Mouse (Mus musculus) forebrain, embryonic 12.5 days (tissue): ENCODE data around the gene Pifo. TPM values are rescaled to one million over a fixed set of nuclear protein-coding genes. Genes with fewer than 3 reads are reported as not detected.

ENCODE experiments used
- polyA plus RNA-seq: library from polyadenylated mRNA; unstranded; fragments of >200 nt; fragmentation: Nextera tagmentation; extraction: Ambion mirVana; gene quantifications from 2 replicates; pipeline ENCODE4 v1.2.1, GENCODE M21; 2016

Pifo gene
- polyA plus RNA-seq, 1 experiment from 2014 or later: 3.1 TPM

Other genes starting within 250 kb of the Pifo start
- 71.0 and 81.6 TPM in 2 replicates for gene Rap1a, start 213.3 kb downstream of the Pifo start, polyA plus RNA-seq
- gene Adora3, start 143.8 kb downstream of the Pifo start, polyA plus RNA-seq: 0.15 TPM in 1 of 2 replicates, not detected in the other
- not detected in 2 replicates for gene Tmigd3, start 143.7 kb downstream of the Pifo start, polyA plus RNA-seq
- 0.14 and 0.45 TPM in 2 replicates for gene I830077J02Rik, start 82.0 kb downstream of the Pifo start, polyA plus RNA-seq
- gene Wdr77, start 55.3 kb downstream of the Pifo start, polyA plus RNA-seq: 121 and 129 TPM in 2 replicates
- gene Atp5f1, start 54.5 kb downstream of the Pifo start, polyA plus RNA-seq: 455 and 468 TPM in 2 replicates
- gene Ovgp1, start 40.9 kb downstream of the Pifo start, polyA plus RNA-seq: 3.8 and 4.8 TPM in 2 replicates
- not detected in 2 replicates for gene Chil5, start 18.2 kb upstream of the Pifo start, polyA plus RNA-seq
- gene Chia1, start 98.6 kb upstream of the Pifo start, polyA plus RNA-seq: 0.36 TPM in 1 of 2 replicates, not detected in the other
- gene Chil3, start 152.9 kb upstream of the Pifo start, polyA plus RNA-seq: not detected in 2 replicates
- not detected in 2 replicates for gene Chil4, start 204.9 kb upstream of the Pifo start, polyA plus RNA-seq